Mouse (Mus musculus) left cerebral cortex, postnatal 25 days (tissue): ENCODE measurements around the gene Slc39a11. TPM values are rescaled to one million over a fixed set of nuclear protein-coding genes. Genes with fewer than 3 reads are reported as not detected.

ENCODE experiments used
- DNase-seq, 2 experiments: peaks; one replicate each; pipeline ENCODE4 v3.0.0; 2022; ENCODE audit warnings: low spot score in 2 of 2, mixed read lengths in 1 of 2
- intact Hi-C: fragments of 180-260 bp; cut with DNase I; formaldehyde crosslinking; loops from one replicate; pipeline ENCODE4 v1.15.1; 2025
- total RNA-seq, 2 experiments: library from RNA; stranded (reverse); gene quantifications; 2 replicates each; pipeline ENCODE4 v1.2.3; 2021

Gene Slc39a11
- total RNA-seq, 2 experiments from 2014 or later, result 11.4 to 13.9 TPM

GRCm38 (mm10) chr11:113291781-113292714, 357.8 kb downstream of the Slc39a11 start:
- DNase-seq, result no peak
- intact Hi-C loops, result no loop called here

- DNase-seq, result no peak
- intact Hi-C loops, result no loop called here
Measured at GRCm38 (mm10) chr11:113290911-113291310, 359.0 kb downstream of the Slc39a11 start.

DNA sequence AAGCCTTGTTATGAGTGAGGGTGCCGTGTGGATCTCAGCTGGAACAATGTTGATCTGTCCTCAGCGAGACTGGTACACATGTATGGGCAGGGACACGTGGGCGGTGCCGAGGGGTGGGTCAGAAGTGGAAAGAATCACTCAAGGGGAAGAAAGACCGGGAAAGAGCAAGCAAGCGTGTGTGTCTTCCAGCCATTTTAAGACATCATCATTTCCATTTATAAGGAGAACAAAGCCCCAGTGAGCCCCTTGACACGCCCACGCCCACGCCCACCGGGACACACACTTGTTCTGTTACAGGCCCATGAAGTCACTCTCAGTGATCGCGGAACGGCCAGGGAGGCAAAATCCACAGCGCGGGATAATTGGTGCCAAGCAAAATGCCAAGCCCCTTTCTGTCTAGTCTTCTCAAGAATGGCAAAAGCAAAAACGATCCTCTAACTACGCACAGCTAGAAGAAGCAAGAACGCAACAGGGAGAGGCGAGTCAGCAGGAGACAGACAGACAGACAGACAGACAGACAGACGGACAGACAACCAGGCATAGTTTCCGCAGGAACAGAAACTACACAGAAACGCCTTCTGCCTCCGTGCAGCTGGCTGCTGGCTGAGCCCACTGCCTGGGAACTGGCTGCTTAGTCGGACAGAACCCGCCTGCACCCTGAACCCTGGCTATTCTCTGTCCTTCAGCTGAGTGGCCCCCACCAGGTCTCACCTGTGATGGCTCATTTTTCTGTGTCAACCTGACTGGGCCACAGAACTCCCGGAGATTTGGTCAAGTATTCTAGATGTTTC, 364.7 kb downstream of the Slc39a11 start:
- no peak for DNase-seq
- intact Hi-C loops, result no loop called here

DNA sequence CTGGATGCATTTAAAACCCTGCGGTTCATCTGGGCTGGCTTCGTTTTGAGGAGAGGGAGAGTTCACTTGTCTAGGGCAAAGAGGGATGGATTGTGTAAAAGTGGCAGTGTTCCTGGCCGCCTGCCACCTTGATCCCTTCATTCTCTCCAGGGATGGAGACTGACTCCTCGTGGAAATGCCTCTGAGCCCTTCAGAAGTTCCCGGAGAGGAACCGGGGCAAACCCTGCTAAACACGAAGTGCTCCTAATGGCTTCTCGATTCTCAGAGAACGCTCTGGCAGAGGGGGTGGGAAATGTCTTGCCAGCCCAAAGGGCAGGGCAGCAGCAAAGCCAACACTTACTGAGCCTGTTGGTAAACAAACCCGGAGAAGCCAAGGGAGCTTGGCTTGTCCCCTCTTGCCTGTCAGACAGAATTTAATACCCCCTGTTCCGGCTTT, 366.5 kb downstream of the Slc39a11 start:
- DNase-seq, result no peak
- intact Hi-C loops, result no loop called here

DNA sequence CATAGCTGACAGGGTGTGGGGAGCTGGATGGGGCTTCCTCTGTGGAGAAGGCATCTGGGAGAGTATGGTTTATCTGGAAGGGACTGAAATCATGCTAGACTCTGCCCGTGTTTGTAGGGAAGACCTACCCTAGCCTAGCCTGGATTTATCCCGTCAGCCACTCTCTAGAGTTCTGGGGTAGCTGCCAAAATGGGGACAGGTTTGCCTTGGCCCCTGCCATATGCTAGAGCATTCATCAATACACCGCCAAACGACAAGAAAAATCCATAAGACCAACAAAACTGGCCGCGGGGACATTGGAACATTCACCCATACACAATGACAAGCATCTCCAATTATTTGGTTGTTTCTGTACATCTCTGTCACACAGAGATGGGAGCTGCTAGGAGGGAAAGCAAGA, 371.6 kb downstream of the Slc39a11 start:
- DNase-seq, result no peak
- intact Hi-C loops, result no loop called here

DNA sequence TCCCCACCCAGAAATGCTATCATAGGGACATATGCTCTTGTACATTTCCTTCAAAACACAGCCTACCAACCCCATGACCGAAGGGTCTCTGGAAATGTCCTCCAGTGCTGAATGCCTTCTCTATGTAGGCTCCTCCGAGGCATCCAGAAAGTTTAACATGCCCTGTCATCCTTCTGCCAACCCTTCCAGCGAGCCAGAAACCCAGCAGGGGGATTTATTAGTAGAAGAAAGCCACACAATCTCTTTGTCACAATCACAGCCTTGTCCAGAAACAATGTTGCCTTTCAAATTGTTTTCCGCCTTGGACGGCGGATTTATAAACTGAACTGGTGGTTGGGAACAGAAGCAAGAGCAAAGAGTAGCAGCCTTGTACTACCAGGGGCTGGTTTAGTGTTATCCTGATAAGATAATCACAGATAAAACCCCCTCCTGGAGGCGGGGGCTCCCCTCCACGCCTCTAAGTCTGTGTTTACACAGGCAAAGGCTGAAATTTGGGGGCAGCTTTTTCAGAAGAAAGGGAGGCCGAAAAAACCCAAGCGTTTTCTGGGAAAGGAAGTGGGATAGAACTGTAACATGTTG, 372.8 kb downstream of the Slc39a11 start:
- intact Hi-C loops, result no loop called here
- DNase-seq, result peak in 1 of 2 experiments; percentile 18

- no peak for DNase-seq
- intact Hi-C loops, result no loop called here
Measured at GRCm38 (mm10) chr11:113276518-113276917, 373.4 kb downstream of the Slc39a11 start.

DNA sequence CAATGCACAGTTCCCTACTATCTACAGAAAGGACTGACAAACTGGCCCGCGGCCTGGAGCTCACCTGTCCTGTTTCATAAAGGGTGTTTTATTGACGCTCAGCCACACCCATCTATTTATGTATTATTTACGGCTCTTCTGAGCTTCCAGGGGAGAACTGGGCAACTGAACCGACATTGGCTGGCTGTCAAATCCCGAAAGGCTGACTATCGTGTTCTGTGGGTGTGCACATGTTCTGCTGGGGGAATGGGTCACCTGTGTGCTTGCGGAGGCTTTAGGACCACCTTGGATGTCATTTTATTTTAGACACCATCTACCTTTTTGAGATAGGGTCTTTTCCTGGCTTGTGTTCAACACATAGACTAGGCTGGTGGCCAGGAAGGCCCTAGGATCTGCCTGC, 375.8 kb downstream of the Slc39a11 start:
- intact Hi-C loops, result no loop called here
- no peak for DNase-seq

GRCm38 (mm10) chr11:113271857-113272256, 378.0 kb downstream of the Slc39a11 start:
- intact Hi-C loops, result no loop called here
- DNase-seq, result no peak

- no peak for DNase-seq
- intact Hi-C loops, result no loop called here
Measured at GRCm38 (mm10) chr11:113268831-113269319, 381.0 kb downstream of the Slc39a11 start.

DNA sequence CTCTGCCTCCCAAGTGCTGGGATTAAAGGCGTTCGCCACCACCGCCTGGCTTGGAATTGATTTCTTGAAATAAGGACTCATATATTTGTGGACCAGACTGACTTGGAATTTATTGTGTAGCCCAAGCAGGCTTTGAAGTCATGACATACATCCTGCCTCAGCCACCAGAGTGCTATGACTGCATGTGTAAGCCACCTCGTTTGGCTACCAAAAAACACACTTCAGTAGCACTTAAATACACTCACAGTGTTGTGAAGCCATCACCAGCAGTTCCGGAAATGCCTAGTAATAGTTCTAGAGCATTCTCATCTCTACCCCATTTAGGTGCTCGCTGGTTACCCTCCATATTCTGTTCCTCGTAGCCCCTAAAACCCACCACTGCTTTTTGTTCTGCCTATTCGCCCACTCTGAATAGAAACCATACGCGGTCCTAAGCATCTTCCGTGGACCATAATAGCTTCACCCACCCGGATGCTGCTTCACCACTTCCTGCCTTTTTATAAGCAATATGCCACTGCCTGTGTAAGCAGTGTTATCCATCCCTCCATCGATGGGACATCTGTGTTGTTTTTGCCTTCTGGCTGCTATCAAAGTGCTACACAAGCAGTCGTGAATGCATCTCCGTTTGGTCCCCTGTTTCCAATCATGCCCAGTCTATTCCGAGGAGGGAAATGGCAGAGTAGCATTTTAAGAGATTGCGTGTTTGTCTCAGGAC, 382.2 kb downstream of the Slc39a11 start:
- intact Hi-C loops, result no loop called here
- DNase-seq, result no peak

DNA sequence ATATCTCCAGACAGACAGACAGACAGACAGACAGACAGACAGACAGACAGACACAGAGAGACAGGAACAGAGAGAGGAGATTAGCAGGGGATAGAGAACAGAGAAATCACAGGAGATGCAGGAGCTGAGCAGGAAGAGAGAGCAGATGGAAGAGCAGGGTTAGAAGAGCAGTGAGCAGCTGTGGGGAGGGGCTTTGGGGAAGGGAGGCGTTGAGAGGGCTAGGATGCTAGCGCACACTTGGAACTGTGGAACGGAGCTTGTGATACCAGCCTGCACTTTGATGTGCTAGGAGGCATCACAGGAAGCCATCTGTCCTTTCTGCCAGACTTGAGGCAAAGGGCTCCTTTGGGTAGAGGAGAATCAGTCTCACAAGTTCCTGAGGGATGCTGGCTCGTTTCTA, 383.2 kb downstream of the Slc39a11 start:
- DNase-seq, result peak in 1 of 2 experiments; percentile 40
- intact Hi-C loops, result no loop called here

GRCm38 (mm10) chr11:113265567-113265966, 384.3 kb downstream of the Slc39a11 start:
- intact Hi-C loops, result no loop called here
- DNase-seq, result no peak

DNA sequence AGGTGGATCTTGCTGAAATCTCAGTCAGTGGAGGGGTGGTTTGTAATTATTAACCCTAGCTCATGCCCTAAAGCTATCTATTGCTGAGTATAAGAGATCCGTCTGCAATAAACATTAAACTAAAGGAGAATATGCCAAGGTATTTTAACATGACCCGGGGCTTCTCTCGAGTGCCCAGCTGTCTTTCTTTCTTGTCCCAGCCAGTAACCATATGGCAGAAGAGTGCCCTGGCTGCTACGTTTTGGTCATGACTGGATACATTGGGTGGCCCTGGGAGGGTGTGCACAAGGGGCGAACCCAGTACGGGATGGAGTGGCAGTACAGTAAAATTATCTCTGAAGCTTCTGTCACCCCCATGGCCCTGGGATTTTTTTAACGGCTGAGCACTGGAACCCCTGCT, 385.9 kb downstream of the Slc39a11 start:
- intact Hi-C loops, result no loop called here
- DNase-seq, result no peak

DNA sequence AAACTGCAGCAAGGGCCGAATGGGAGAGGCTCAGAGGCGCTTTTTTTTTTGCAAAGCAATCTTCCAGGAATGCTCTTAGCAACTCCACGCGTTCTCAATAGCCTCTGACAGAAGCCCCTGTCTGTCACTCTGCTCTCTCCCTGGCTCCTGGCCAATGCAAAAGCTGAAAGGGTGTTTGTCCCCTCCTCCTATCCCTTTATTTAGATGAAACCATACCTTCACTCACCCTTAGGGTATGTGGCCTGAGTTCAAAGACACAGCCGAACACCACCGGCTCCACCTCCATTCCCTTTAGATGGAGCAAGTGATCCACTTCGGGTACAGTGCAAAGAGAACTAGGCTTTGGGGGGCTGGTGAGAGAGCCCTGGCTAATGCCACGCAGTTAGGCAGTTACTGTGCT, 387.8 kb downstream of the Slc39a11 start:
- no peak for DNase-seq
- intact Hi-C loops, result no loop called here

GRCm38 (mm10) chr11:113261421-113261820, 388.5 kb downstream of the Slc39a11 start:
- DNase-seq, result no peak
- intact Hi-C loops, result no loop called here

- intact Hi-C loops, result no loop called here
- DNase-seq, result no peak
Measured at GRCm38 (mm10) chr11:113259712-113260382, 390.0 kb downstream of the Slc39a11 start.

GRCm38 (mm10) chr11:113258016-113258415, 391.9 kb downstream of the Slc39a11 start:
- no peak for DNase-seq
- intact Hi-C loops, result no loop called here

- intact Hi-C loops, result no loop called here
- no peak for DNase-seq
Measured at GRCm38 (mm10) chr11:113254653-113255052, 395.2 kb downstream of the Slc39a11 start.
